Mouse (Mus musculus): ENCODE data around the gene Tspan7. TPM values are rescaled to one million over a fixed set of nuclear protein-coding genes. Genes with fewer than 3 reads are reported as not detected.

The Tspan7 gene
- polyA plus RNA-seq, 1 experiment from 2014 or later: 103 TPM

- Histone ChIP-seq H3K4me1 (no peaks in the 10 kb centered on the region), H3K9me3 (no peaks in the 10 kb centered on the region), H3K36me3 (no peaks in the 10 kb centered on the region), H3K27me3 (no peaks in the 10 kb centered on the region), H3K4me3 (no peak overlapping the region), H3K27ac (no peak overlapping the region), H3K9ac (no peak overlapping the region), H3K4me2 (no peak overlapping the region)
- ATAC-seq (ENCODE audit: borderline replicate concordance, extremely low read depth, low FRiP score, low TSS enrichment): no peak
- 57% methylated on average over 2 of the region's 2 CpGs for WGBS
Observed at GRCm38 (mm10) chrX:10558625-10559024, 73.7 kb downstream of the Tspan7 start.

GRCm38 (mm10) chrX:10565811-10566210, 80.9 kb downstream of the Tspan7 start:
- Histone ChIP-seq H3K9me3 (no peaks in the 10 kb centered on the region), H3K9ac (no peak overlapping the region), H3K4me3 (no peak overlapping the region), H3K36me3 (no peaks in the 10 kb centered on the region), H3K27ac (no peak overlapping the region), H3K4me1 (no peaks in the 10 kb centered on the region), H3K4me2 (no peak overlapping the region), H3K27me3 (no peaks in the 10 kb centered on the region)
- 75% methylated on average over 3 of the region's 3 CpGs for WGBS
- ATAC-seq (ENCODE audit: borderline replicate concordance, extremely low read depth, low FRiP score, low TSS enrichment): no peak

GRCm38 (mm10) chrX:10574523-10574922, 89.6 kb downstream of the Tspan7 start:
- Histone ChIP-seq H3K4me3 (no peak overlapping the region), H3K4me2 (no peak overlapping the region), H3K9ac (no peak overlapping the region), H3K9me3 (no peaks in the 10 kb centered on the region), H3K27ac (0 out of 2 replicates have a peak overlapping the region, but pooled peaks have one; percentile 33), H3K4me1 (peaks cover 15% of the 10 kb centered on the region), H3K36me3 (no peaks in the 10 kb centered on the region), H3K27me3 (no peaks in the 10 kb centered on the region)
- ATAC-seq (ENCODE audit: borderline replicate concordance, extremely low read depth, low FRiP score, low TSS enrichment): no peak
- 27% methylated on average over 3 of the region's 3 CpGs for WGBS

GRCm38 (mm10) chrX:10575406-10575805, 90.4 kb downstream of the Tspan7 start:
- H3K4me3 ChIP-seq: no peak overlapping the region
- ATAC-seq (ENCODE audit: borderline replicate concordance, extremely low read depth, low FRiP score, low TSS enrichment): no peak
- no peak overlapping the region for H3K9ac ChIP-seq
- 23% methylated on average over 2 of the region's 2 CpGs for WGBS
- H3K9me3 ChIP-seq: no peaks in the 10 kb centered on the region
- no peaks in the 10 kb centered on the region for H3K36me3 ChIP-seq
- no peaks in the 10 kb centered on the region for H3K27me3 ChIP-seq
- H3K4me2 ChIP-seq: no peak overlapping the region
- H3K27ac ChIP-seq: peak overlapping the region; percentile 29; the same call in 1 of the 2 replicates
- peaks cover 15% of the 10 kb centered on the region for H3K4me1 ChIP-seq

- H3K9me3 ChIP-seq: no peaks in the 10 kb centered on the region
- H3K27ac ChIP-seq: no peak overlapping the region
- no peaks in the 10 kb centered on the region for H3K27me3 ChIP-seq
- no peak overlapping the region for H3K4me2 ChIP-seq
- H3K36me3 ChIP-seq: no peaks in the 10 kb centered on the region
- no peak overlapping the region for H3K4me3 ChIP-seq
- no peak overlapping the region for H3K9ac ChIP-seq
- H3K4me1 ChIP-seq: peaks cover 15% of the 10 kb centered on the region
- WGBS: 66% methylated on average over 4 of the region's 4 CpGs
- ATAC-seq (ENCODE audit: borderline replicate concordance, extremely low read depth, low FRiP score, low TSS enrichment): no peak
Observed at GRCm38 (mm10) chrX:10576349-10576748, 91.4 kb downstream of the Tspan7 start.

- Histone ChIP-seq H3K9ac (no peak overlapping the region), H3K4me1 (peaks cover 15% of the 10 kb centered on the region), H3K4me2 (no peak overlapping the region), H3K27me3 (no peaks in the 10 kb centered on the region), H3K4me3 (no peak overlapping the region), H3K36me3 (no peaks in the 10 kb centered on the region), H3K9me3 (no peaks in the 10 kb centered on the region), H3K27ac (no peak overlapping the region)
- 14% methylated on average over 1 of the region's 1 CpGs for WGBS
- ATAC-seq (ENCODE audit: borderline replicate concordance, extremely low read depth, low FRiP score, low TSS enrichment): no peak
Observed at GRCm38 (mm10) chrX:10577356-10577755, 92.4 kb downstream of the Tspan7 start.

- WGBS: 86% methylated on average over 4 of the region's 4 CpGs
- H3K27ac ChIP-seq: no peak overlapping the region
- ATAC-seq (ENCODE audit: borderline replicate concordance, extremely low read depth, low FRiP score, low TSS enrichment): no peak
Observed at GRCm38 (mm10) chrX:10582731-10583130, 97.8 kb downstream of the Tspan7 start.

GRCm38 (mm10) chrX:10592244-10592643, 107.3 kb downstream of the Tspan7 start:
- Histone ChIP-seq H3K4me3 (no peak overlapping the region), H3K27ac (no peak overlapping the region), H3K27me3 (no peaks in the 10 kb centered on the region), H3K4me1 (no peaks in the 10 kb centered on the region), H3K36me3 (no peaks in the 10 kb centered on the region), H3K9ac (no peak overlapping the region), H3K9me3 (no peaks in the 10 kb centered on the region), H3K4me2 (no peak overlapping the region)
- 50% methylated on average over 3 of the region's 3 CpGs for WGBS
- ATAC-seq (ENCODE audit: borderline replicate concordance, extremely low read depth, low FRiP score, low TSS enrichment): no peak

More at GRCm38 (mm10) chrX:10582731-10583130, 97.8 kb downstream of the Tspan7 start:
- no peaks in the 10 kb centered on the region for H3K9me3 ChIP-seq
- no peaks in the 10 kb centered on the region for H3K27me3 ChIP-seq
- H3K4me2 ChIP-seq: no peak overlapping the region
- no peak overlapping the region for H3K9ac ChIP-seq
- H3K4me1 ChIP-seq: no peaks in the 10 kb centered on the region
- no peaks in the 10 kb centered on the region for H3K36me3 ChIP-seq
- H3K4me3 ChIP-seq: no peak overlapping the region

- H3K4me3 ChIP-seq: no peak overlapping the region
- H3K27ac ChIP-seq: no peak overlapping the region
- no peaks in the 10 kb centered on the region for H3K4me1 ChIP-seq
- H3K36me3 ChIP-seq: no peaks in the 10 kb centered on the region
- H3K9me3 ChIP-seq: no peaks in the 10 kb centered on the region
- H3K9ac ChIP-seq: no peak overlapping the region
- ATAC-seq (ENCODE audit: borderline replicate concordance, extremely low read depth, low FRiP score, low TSS enrichment): no peak
- H3K4me2 ChIP-seq: no peak overlapping the region
- H3K27me3 ChIP-seq: no peaks in the 10 kb centered on the region
- WGBS: 68% methylated on average over 7 of the region's 7 CpGs
Observed at GRCm38 (mm10) chrX:10593561-10593960, 108.6 kb downstream of the Tspan7 start.

GRCm38 (mm10) chrX:10617119-10617518, 132.2 kb downstream of the Tspan7 start:
- no peak overlapping the region for H3K27ac ChIP-seq
- H3K4me1 ChIP-seq: no peaks in the 10 kb centered on the region
- no peak overlapping the region for H3K9ac ChIP-seq
- no peak overlapping the region for H3K4me3 ChIP-seq
- H3K27me3 ChIP-seq: no peaks in the 10 kb centered on the region
- 22% methylated on average over 5 of the region's 5 CpGs for WGBS
- no peaks in the 10 kb centered on the region for H3K36me3 ChIP-seq
- ATAC-seq (ENCODE audit: borderline replicate concordance, extremely low read depth, low FRiP score, low TSS enrichment): no peak
- no peaks in the 10 kb centered on the region for H3K9me3 ChIP-seq
- no peak overlapping the region for H3K4me2 ChIP-seq

- ATAC-seq (ENCODE audit: borderline replicate concordance, extremely low read depth, low FRiP score, low TSS enrichment): no peak
- no peak overlapping the region for H3K27ac ChIP-seq
- no peaks in the 10 kb centered on the region for H3K27me3 ChIP-seq
- H3K36me3 ChIP-seq: no peaks in the 10 kb centered on the region
- no peak overlapping the region for H3K4me3 ChIP-seq
- no peaks in the 10 kb centered on the region for H3K9me3 ChIP-seq
- H3K4me2 ChIP-seq: no peak overlapping the region
- no peaks in the 10 kb centered on the region for H3K4me1 ChIP-seq
- H3K9ac ChIP-seq: no peak overlapping the region
Observed at GRCm38 (mm10) chrX:10641062-10641461, 156.1 kb downstream of the Tspan7 start.
